Mouse (Mus musculus) bone marrow macrophage, adult 2 months (primary cell): ENCODE results near the gene Gtf2ird2. TPM values are rescaled to one million over a fixed set of nuclear protein-coding genes. Genes with fewer than 3 reads are reported as not detected.

Source experiments
- H3K27ac ChIP-seq: 2 replicates; pipeline ENCODE4 v1.5.1; 2012; ENCODE audit warnings: low read depth, low read length; ENCODE audit not compliant: insufficient read depth
- H3K4me1 ChIP-seq: 2 replicates; pipeline ENCODE4 v1.6.1; 2012; ENCODE audit warnings: low read length; ENCODE audit not compliant: control insufficient read depth, insufficient read depth
- H3K4me3 ChIP-seq: 2 replicates; pipeline ENCODE4 v1.5.1; 2012; ENCODE audit warnings: mild to moderate bottlenecking, low read length, moderate library complexity; ENCODE audit not compliant: insufficient read depth
- CTCF ChIP-seq: IDR thresholded peaks from 2 replicates; pipeline ENCODE4 v1.5.1; 2012; ENCODE audit warnings: low read depth, mild to moderate bottlenecking, low read length, moderate library complexity
- POLR2A ChIP-seq: IDR thresholded peaks from 2 replicates; pipeline ENCODE4 v1.6.1; 2012; ENCODE audit warnings: mild to moderate bottlenecking, low read depth, low read length, borderline replicate concordance
- polyA plus RNA-seq: library from polyadenylated mRNA; stranded (reverse); fragments of >200 nt; gene quantifications from 2 replicates; pipeline ENCODE4 v1.2.4, GENCODE M21; 2012; ENCODE audit not compliant: missing spikeins, insufficient read depth, insufficient read length

The Gtf2ird2 gene
- polyA plus RNA-seq, 1 experiment: 5.5 TPM

DNA sequence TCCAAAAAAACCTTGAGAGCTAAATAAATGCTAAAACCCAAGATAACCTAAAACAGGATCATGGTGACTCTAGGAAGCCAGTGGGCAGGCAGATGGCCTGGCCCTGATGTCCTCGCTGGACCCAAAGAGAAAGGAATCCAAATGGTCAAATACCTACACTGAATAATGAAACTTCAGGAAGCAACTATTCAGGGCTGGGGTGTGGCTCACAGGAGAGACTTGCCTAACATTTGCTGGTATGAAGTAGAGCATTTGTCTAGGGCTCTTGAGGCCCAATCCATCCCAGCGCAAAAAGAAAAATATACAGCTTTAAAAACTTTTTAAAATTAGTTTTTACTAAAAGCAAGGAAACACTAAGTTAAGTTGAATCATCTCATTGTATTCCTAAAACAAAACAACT, 75.1 kb downstream of the Gtf2ird2 start:
- Histone ChIP-seq H3K4me1 (peaks cover 19% of the 10 kb centered on the region), H3K4me3 (no peak overlapping the region), H3K27ac (peak overlapping the region; percentile 51)
- TF ChIP-seq CTCF: no peak
- no peak for TF ChIP-seq POLR2A

DNA sequence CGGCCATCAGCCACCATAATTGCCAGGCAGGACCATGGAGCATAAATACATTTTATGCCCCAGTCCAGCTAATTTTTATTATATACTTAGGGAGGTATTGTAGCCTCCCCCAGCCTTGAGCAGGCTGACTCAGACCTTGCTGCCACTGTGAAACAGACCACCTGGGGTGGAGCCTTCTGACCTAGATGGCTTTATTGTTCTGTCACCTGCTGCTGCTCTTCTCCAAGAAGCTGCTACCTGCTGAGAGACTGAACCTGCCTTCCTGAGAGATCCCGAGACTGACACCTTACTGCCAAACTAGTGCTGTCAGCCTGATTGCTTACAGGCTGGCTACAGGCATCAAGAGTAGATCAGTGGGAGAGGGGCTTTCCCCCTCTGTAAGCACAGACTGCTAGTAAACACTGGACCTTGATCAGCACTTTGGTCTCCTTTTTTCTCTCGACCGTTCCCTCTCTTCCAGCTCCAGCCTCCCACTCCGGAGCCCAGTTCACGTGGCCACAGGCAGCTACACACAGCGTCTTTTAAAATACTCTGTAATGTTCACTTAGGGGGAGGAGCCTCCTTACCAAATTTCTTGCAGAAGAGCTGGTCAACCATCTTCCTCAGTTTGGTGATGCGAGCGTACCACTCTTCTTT, 76.3 kb downstream of the Gtf2ird2 start:
- Histone ChIP-seq H3K4me1 (peaks cover 19% of the 10 kb centered on the region), H3K27ac (no peak overlapping the region), H3K4me3 (no peak overlapping the region)
- no peak for TF ChIP-seq POLR2A

DNA sequence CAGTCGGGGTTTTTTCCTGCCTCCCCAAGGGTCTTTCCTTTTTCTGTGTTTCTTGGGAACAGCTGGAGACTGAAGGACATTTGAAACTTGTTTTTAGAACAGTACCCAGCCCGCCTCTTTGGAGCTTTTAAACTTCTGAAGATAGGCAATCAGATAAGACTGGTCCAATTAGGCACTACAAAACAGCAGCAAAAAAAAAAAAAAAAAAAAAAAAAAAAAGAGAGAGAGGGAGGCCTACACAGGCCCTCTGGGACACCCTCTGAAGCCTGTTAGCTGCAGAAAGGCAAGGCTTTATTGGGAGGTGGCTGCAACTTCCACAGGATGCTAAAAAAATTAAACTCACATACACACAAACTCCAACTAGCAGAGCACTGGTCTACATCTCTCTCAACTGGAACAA, 82.1 kb downstream of the Gtf2ird2 start:
- Histone ChIP-seq H3K4me1 (no peaks in the 10 kb centered on the region), H3K27ac (no peak overlapping the region), H3K4me3 (no peak overlapping the region)
- TF ChIP-seq POLR2A (no peak), CTCF (no peak)

DNA sequence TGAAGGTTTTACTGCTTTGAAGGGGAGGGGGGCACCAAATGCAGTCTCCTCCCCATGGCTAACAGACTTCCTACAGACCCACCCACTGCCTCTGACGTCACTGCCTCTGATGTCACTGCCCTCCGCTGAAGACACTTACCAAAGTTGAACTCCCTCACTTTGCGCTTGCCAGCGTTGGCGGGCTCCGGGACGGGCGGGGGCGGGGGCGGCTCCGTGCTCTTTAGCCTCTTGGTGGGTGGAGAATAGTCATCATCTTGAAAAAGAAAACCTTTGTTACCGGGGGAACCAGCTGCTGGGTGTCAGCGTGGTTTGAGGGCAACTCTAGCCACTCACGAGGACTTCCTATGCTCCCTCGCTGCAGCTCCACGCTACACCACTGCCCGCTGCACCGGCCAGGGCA, 82.6 kb downstream of the Gtf2ird2 start:
- H3K4me3 ChIP-seq: no peak overlapping the region
- no peak overlapping the region for H3K27ac ChIP-seq
- TF ChIP-seq CTCF (no peak), POLR2A (no peak)
- H3K4me1 ChIP-seq: no peaks in the 10 kb centered on the region

DNA sequence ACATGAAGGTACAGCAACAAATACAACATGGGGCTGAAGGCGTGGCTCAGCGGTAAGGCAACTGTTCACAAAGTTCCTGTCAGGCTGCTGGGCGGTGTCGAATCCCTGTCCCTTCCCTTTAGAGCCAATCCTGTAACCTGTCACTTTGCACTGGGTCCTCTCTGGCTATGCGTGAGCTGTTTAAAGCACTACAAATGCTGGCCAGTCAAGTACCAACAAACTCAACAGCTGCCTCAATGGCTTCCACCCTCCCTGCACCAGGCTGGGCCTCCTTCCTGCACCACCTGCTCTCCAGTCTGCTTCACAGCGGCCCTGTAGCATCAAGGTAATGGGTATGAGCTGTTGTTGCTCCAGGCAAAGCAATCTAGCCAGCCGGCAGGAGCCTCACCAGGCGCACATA, 84.9 kb downstream of the Gtf2ird2 start:
- TF ChIP-seq POLR2A (no peak), CTCF (no peak)
- H3K4me1 ChIP-seq: no peaks in the 10 kb centered on the region
- no peak overlapping the region for H3K4me3 ChIP-seq
- H3K27ac ChIP-seq: no peak overlapping the region

DNA sequence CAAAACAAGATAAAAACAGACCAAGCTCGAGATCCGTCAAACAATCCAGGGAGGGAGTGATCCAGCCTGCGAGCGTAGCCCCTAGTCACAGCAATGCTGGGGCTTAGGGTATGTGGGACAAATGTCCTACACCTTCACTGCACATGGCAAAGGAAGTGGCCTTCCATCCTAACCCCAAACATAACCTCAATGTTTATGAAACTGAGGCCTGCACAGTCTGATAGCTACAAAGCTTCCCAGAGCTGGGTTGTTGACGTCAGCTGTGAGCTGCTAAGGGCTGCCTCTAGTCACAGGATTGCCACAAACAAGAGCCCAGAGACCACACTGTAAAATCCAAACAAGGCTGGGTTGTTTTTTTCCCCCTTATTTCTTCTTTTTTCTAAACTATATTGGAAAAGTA, 85.9 kb downstream of the Gtf2ird2 start:
- no peaks in the 10 kb centered on the region for H3K4me1 ChIP-seq
- TF ChIP-seq CTCF: no peak
- TF ChIP-seq POLR2A: no peak
- H3K27ac ChIP-seq: no peak overlapping the region

DNA sequence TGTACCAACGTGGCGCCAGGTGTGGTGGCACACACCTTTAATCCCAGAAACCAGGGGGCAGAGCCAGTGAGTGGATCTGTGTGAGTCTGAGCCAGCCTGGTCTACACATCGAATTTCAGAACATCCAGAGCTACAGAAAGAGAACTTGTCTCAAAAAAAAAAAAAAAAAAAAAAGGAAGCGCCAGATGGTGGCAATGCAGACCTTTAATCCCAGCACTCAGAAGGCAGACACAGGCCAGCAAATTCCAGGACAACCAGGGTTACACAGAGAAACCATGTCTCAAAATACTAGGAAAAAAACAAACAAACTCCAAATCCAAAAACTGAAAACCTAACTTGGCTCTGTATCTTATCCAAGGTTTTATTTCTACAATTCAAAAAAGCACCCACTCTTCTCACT, 86.7 kb downstream of the Gtf2ird2 start:
- H3K27ac ChIP-seq: no peak overlapping the region

More for the DNA sequence above, 85.9 kb downstream of the Gtf2ird2 start:
- no peak overlapping the region for H3K4me3 ChIP-seq

DNA sequence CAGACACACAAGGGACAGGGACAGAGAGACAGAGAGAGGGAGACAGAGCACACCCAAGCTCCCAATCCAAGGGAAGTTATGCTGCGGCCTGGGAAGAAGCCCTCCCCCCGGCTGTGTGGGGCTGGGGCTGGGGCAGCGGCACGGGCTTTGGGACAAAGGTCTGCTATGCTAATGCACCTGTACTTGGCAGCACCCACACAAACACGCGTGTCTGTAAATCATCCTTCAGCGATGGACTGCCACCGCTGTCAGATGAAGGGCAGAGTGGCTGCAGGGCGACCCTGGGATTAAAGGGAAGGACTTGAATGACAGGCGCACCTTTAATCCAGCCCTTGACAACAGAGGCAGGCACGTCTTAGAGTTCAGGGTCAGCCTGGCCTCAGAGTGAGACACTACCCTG, 87.6 kb downstream of the Gtf2ird2 start:
- no peak overlapping the region for H3K27ac ChIP-seq
- no peak for TF ChIP-seq POLR2A
- no peak for TF ChIP-seq CTCF
- no peak overlapping the region for H3K4me3 ChIP-seq
- no peaks in the 10 kb centered on the region for H3K4me1 ChIP-seq

More for the DNA sequence above, 86.7 kb downstream of the Gtf2ird2 start:
- Histone ChIP-seq H3K4me3 (no peak overlapping the region), H3K4me1 (no peaks in the 10 kb centered on the region)
- TF ChIP-seq CTCF (no peak), POLR2A (no peak)

DNA sequence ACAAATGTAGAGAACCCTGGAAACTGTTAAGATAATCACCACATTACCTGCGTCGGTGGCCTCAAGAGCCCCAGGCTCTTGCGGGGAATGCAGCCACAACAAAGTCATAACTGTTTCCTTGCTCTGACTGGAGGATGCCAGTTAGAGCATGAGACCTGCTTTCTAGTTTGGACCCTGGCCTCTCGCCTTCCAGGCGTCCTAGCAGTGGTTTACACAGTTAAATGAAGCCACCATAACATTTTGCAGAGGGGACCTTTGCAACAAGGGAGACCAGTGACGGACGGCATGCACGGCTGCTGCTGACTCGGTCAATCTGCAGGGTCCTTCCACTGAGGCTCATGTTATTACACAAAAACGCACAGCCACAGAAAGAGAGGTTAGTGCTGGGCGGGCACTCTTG, 88.9 kb downstream of the Gtf2ird2 start:
- no peak overlapping the region for H3K4me3 ChIP-seq
- H3K27ac ChIP-seq: no peak overlapping the region
- TF ChIP-seq POLR2A: no peak
- TF ChIP-seq CTCF: no peak
- H3K4me1 ChIP-seq: no peaks in the 10 kb centered on the region

DNA sequence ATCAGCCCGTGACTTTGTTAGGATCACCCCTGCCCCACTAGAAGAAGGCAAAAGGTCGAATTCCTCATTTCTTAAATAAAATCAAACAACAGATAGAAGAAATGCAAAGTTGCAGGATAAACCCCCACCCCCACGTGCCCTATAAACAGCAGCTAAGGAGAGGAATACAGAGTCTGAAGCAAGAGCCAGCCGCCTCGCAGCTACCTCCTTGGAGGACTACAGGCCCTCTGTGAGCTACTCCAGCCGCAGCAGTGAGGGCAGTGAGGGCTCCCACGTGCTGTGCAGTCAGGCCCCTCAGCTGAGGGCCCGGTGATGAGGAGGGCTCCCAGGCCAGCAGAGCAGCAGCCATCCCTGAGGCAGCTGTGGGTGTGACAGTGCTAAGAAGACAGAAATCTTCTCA, 89.9 kb downstream of the Gtf2ird2 start:
- Histone ChIP-seq H3K4me1 (no peaks in the 10 kb centered on the region), H3K27ac (no peak overlapping the region), H3K4me3 (no peak overlapping the region)
- no peak for TF ChIP-seq POLR2A
- no peak for TF ChIP-seq CTCF

Other genes starting within 250 kb of the Gtf2ird2 start
- gene Castor2, start 84.3 kb upstream of the Gtf2ird2 start, polyA plus RNA-seq: 10.7 and 18.9 TPM in 2 replicates
- gene Rcc1l, start 7.2 kb upstream of the Gtf2ird2 start, polyA plus RNA-seq: 4.9 and 5.8 TPM in 2 replicates
- gene Ncf1, start 45.6 kb downstream of the Gtf2ird2 start, polyA plus RNA-seq: 373 and 392 TPM in 2 replicates
- 64.3 and 67.3 TPM in 2 replicates for gene Gtf2i, start 130.7 kb downstream of the Gtf2ird2 start, polyA plus RNA-seq